Mouse (Mus musculus) MEL (cell line): ENCODE data around the gene Olfm2.

Experiments
- MAX ChIP-seq: IDR thresholded peaks from 2 replicates; pipeline ENCODE4 v1.6.1; 2011; ENCODE audit warnings: low read length, improper control_type of control experiment
- TBP ChIP-seq: IDR thresholded peaks from 2 replicates; pipeline ENCODE4 v1.8.0; 2011; ENCODE audit warnings: low read depth, low read length, improper control_type of control experiment
- ZKSCAN1 ChIP-seq: IDR thresholded peaks from 2 replicates; pipeline ENCODE4 v1.6.1; 2012; ENCODE audit warnings: low read depth, mild to moderate bottlenecking, inconsistent platforms, low read length, improper control_type of control experiment, moderate library complexity

- TF ChIP-seq TBP (no peak), ZKSCAN1 (no peak), MAX (no peak)
Observed at GRCm38 (mm10) chr9:20790345-20790744, 44.2 kb upstream of the Olfm2 start.
